Mouse (Mus musculus): ENCODE results near the gene Rassf1.

GRCm38 (mm10) chr9:107603251-107603650 lies 51.9 kb downstream of the Rassf1 start:
- no peak for TF ChIP-seq POLR2A (IDR thresholded peaks at IDR 0.05; ENCODE audit: insufficient read depth, low read depth, low read length)
- TF ChIP-seq CTCF (IDR thresholded peaks at IDR 0.05; ENCODE audit: insufficient read depth, low read depth, low read length): no peak

Measured in olfactory bulb, adult 2 months (tissue).